Mouse (Mus musculus): ENCODE measurements at regions not wholly inside any gene's neighbourhood (a gene's known extent, or its start where the extent isn't known, plus 50 kb on each side); places are given as distances from the start of the nearest gene placed in this dataset.
A peak's percentile ranks its signal among the peaks of the same experiment; 100 is the strongest.

DNA sequence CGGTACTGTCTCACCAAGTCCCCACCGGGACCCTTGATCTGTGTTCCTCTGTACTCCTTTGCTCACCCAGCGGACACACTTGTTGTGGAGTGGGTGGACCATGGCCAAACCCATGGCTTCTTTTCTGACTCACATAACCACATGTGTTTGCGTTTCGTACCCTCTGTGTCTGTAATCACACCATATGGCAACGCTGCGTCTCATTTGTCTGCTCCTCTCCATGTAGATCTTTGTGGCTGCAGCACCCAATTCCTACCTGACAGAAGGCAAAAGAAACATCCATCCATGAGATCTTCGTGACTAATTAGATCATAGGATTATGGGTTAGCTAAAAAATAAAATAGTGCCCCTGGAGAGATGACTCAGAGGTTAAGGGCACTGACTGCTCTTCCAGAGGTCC, 435.2 kb upstream of the Cd180 start:
- no peak for DNase-seq (ENCODE audit: low spot score)

DNA sequence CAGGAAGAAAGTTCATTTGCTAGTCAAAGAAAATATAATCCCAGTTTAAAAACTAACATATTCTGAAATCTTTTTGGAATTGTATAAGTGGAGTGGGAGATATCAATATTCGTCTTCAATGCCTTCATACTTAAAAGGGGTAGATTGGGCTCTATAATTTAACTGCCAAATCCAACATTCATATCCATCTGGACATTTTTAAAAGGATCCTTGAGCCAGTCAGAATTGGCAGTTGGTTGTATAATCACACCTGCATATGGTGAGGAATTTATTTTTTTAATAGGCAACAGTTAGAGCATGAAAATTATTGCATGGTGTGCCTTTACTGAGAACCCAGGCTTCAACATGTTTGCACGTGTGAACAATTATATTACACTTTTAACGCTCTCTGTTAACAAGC, 419.5 kb upstream of the Cd180 start:
- DNase-seq (ENCODE audit: low spot score), result no peak

DNA sequence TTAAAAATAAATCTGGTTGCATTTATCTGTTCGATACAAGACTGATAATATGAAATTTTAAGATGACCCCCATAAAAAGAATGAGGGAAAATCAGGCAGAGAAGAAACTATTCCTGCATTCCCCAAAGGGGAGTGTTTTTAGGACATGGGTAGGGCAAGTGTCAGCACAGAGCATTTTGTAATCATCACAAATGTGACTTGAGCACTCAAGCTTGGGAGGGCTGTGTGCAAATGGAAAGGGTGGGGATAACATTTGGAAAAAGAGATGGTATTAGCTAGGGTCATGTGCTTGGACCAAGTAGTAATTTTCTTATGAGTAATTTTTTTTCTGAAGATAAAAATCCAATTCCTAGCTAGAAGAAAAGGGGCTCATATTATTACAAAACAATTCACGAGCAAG, 418.1 kb upstream of the Cd180 start:
- peak; percentile 18 for DNase-seq (ENCODE audit: low spot score)

DNA sequence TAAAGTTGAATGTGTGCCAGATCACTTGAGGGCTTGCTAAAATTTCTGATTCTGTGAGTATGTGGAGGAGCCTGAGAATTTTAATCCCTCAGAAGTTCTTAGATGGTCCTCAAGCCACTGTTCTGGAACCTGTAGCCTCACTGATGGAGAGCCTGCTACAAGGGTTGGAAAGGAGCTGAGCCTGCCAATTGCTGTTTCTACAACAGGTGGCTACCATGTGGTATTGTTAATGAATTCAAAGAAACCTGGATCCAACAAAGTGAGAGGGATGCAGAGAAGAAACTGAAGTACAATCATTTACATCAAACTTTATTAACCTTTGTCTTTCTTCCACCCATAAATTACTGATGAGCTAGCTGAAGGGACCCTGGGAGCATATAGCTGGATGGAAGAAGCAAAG, 416.5 kb upstream of the Cd180 start:
- DNase-seq (ENCODE audit: low spot score), result peak; percentile 2

DNA sequence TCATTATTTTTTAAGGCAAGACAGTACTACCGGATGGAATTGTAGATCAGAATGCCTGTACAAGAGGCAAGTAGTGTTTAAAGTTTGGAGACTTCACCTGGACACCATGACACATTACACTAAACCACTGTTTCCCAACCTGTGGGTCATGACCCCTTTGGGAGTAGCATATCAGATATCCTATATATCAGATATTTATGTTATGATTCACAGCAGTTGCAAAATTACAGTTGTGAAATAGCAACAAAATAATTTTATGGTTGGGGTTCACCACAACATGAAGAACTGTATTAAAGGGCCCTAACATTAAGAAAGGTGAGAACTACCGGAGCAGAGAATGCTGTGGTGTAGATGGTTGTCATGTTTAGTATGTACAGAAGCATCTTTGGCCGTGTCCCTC, 413.2 kb upstream of the Cd180 start:
- DNase-seq (ENCODE audit: low spot score), result no peak

DNA sequence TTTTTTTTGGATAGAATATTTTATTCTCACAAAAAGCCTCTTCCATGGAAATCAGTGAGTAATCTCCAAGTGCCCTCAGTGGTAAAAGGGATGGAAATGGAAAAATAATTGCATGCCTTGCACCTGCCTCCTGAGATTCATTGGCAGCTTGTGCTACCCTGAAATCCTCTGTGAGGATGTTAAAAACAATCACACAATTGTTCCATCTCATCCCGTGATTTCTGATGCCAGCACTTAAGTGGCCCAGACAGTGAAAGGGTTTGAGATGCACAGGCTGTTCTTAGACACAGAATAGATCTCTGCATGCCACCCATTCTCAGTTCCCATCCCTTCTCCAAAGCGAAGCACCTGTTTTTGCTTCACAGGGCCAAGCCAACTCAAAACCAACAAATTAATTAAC, 398.9 kb upstream of the Cd180 start:
- no peak for DNase-seq (ENCODE audit: low spot score)

DNA sequence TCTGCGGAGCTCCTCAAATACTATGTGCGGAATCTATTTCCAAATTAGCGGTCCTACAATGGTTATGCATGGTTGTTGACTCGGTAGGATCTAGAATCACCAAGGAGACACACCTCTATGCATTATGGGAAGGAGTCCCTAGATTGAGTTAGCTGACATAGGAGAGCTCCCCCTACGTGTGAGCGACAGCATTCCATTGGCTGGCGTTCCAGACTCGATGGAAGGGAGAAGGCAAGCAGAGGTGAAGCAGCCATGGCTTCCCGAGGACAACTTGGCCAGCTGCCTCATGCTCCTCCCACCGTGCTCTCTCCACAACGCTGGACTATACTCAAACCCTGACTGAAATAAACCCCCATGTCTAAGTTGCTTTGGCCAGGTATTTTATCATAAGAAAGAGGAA, 398.3 kb upstream of the Cd180 start:
- DNase-seq (ENCODE audit: low spot score), result no peak

DNA sequence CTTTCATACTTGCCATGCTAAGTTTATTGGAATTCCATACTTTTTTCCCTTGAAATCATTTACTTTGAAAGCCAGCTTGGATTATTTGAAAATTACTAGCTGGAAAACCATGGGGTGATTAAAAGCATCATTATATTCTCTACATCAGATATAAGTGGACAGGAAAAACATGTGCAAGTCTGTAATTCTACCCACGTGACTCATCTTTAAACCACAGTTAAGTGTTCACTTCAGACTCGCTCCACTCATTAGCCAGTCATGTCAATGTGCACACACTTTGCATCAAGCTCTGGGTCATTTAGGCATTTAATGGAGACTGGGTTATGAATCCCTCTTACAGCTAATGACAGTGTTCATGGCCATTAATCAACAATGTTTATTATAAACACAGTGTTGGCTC, 385.4 kb upstream of the Cd180 start:
- no peak for DNase-seq (ENCODE audit: low spot score)

DNA sequence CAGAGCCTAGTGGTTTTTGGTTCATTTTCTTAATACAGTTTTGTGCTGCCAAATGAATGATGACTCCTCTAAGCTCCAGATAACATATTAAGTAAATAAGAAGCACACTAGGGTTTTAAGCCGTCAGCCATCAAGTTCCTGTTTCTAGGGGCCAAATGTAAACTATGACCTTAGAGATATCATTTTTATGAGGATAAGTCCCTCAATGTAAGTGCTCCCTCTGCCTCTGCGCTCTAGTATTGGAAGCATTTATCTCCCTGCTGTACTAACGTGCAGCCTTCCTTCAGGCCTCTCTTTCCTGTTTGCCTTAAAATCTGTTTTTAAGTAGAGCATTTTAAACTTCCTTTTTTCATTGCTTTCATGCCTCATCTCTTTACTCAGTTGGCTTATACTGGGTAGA, 381.3 kb upstream of the Cd180 start:
- DNase-seq (ENCODE audit: low spot score), result no peak

DNA sequence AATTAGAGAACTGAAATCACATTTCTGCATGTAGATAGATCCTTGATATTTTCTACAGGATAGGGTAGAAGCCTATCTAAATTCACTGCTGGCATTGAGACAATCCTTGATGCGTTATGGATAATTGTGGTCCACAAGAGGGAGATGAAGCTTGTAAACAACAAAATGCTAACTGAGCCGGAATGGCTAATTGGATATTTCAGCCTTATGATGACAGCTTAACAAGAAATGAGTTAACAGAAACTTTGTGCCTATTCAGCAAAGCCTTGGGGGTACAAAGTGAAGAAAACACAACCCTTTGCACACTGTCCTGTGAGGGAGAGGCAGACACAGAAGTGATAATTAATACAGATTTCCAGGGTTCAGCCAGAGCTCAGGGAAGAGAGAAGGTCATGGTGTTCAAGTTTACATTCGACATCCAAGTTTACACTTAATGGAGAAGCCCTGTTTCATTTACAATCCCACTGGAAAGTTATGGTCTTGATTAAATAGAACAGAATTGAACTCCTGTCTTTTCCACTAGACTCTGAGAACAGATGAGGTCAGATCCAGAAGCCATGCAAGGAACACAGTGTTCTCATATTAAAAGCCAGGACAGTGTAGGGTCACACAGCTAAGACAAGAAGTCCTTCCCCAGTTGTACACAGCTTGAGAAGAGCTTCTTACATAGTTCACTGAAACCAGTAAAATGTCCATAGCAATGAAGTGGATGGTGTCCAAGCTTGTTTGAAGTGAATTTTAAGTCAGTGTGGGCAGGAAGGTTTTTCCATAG, 377.3 kb upstream of the Cd180 start:
- no peak for DNase-seq (ENCODE audit: low spot score)

DNA sequence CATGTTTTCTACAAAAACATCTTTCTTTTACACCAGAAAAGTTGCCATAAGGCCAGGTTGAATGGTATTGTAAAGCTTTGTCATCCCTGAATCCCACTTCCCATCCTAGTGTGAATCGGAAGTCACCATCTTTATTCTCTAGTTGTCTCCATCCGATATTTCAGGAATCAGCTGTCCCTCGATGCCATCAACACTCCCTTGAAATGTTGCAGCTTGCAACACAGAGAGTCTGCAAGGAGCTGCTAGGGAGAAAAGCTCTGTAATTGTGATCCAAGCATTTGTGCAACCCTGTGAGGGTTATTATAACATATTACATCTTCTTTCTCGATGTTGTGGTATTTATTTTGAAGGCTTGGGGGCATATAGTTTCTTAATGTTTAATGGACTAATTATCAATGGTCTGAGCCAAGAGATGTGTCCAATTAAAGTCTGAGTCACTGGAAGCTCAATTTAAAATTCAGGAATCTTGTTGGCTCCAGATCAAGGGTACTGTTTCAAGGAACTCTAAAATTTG, 374.4 kb upstream of the Cd180 start:
- DNase-seq (ENCODE audit: low spot score), result no peak

DNA sequence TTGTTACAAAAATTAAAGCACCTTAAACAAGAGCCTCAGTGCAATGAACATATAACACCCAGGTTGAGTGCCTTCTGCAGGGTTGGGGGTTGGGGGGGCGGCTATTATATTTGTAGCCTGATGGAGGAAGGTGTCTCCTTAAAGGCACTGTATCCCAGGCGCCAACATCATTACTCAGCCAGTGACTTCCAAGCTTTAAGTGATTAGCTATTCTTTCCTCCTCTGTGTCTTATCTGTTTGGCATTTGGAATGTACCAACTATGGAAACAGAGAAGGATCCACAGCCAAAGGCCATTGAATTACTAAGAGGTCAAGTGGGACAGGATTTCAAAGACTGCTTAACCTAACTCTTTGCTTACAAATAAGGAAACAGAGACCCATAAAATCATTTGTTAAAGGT, 373.9 kb upstream of the Cd180 start:
- no peak for DNase-seq (ENCODE audit: low spot score)

DNA sequence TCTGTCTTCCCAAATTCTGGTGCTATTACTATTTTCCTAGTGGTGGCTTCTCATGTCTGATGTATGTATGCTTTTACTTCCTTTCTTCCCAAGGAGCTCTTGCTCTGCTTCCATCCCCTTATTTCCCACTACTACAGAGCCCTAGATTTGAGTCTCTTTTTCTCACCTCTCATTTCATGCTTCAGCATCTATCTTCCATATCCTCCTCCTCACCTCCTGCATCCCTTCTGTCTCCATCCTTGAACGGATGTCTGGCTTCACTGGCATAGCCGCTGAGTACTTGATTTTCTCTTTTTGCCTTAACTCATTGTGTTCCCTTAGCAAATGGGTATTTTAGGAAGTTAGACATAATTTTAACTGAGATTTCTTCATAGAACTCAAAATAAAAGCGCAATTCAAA, 369.5 kb upstream of the Cd180 start:
- no peak for DNase-seq (ENCODE audit: low spot score)

DNA sequence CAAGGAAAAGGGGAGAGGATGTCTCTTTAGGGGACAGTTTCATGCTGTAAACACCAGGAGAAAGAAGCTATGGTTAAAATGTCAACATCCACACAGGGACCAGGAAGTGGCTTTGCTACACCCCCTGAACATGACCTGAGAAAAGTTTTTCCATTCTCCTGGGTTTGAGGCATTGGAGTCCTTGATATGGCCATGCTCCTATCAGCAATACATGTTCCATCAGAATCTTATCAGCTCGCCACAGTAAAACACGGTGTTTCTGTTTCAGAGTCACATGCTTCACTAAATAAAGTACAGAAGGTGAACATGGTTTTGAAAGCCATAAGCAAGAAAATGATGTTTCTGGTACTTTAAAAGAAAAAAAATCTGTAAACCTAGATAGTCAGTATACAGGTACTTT, 367.4 kb upstream of the Cd180 start:
- DNase-seq (ENCODE audit: low spot score), result no peak

DNA sequence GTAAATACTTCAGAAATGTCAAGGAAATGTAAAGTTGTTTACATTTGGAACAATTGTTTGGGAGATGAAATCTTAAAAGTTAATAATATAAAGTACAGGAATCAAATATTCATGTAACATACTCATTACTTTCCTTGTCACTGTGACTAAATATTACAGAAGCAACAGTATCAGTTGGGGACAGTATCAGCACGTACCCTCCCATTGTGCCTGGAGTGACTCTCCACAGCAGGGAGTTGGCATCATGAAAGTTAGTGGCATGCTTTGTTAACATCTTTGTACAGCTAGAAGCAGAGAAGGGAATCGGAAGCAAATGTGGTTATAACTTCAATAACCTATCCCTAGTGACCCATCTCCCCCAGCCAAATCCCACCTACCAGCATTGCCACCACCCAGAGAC, 366.8 kb upstream of the Cd180 start:
- DNase-seq (ENCODE audit: low spot score), result no peak

DNA sequence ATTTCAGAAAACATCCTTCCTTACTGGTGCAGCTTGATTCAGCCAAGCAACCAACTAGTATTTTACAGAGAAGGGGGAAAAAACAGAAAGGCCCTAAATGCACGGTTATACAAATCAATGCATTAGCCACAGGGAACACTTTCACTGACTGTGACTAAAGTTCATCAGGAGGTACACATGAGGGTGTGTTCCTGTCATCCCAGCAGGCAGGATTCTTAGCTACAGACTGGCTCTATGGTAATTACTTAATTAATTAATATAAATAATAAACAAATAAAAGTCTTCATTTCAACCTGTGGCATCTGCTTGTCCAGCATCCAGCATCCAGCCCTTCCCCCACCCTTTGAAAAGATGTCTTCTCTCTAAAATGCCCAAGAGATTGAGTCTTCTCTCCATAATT, 359.7 kb upstream of the Cd180 start:
- DNase-seq (ENCODE audit: low spot score), result no peak

DNA sequence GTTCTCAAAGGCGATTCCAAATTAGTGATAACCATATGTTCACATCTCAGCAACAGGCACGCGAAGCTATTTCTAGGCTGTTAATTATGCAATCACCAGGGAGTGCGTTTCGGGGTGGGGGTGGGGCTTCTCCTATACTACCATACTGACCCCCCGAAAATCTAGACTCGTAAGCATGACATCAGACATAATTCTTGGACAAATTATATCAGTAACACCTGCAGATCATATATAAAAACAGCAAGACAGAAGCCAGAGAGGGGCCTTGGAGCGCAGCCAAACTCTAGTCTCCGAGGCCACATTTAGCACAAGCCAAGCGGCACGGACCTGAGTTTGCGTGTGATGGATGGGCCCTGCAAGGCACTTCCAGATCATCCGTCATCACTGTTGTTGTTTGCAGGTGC, 359.2 kb upstream of the Cd180 start:
- DNase-seq (ENCODE audit: low spot score), result no peak

DNA sequence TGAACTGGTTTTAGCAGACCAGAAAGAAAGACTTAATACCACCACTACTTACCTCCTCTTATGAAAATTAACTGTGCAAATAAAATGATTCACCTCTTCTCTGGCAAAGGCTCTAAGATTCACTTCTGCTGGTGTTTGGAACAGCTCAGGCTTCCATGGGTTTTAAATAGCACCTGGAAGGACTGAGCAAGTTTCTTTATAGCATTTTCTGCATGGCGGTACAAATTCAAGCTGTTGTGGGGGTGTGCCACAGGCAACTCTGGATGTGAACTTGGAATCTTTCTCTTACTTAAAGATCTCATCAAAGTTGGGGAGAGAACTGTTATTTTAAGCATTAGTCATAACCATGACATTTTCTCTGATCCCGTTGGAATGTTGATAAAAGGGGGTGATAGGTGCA, 350.1 kb upstream of the Cd180 start:
- no peak for DNase-seq (ENCODE audit: low spot score)

DNA sequence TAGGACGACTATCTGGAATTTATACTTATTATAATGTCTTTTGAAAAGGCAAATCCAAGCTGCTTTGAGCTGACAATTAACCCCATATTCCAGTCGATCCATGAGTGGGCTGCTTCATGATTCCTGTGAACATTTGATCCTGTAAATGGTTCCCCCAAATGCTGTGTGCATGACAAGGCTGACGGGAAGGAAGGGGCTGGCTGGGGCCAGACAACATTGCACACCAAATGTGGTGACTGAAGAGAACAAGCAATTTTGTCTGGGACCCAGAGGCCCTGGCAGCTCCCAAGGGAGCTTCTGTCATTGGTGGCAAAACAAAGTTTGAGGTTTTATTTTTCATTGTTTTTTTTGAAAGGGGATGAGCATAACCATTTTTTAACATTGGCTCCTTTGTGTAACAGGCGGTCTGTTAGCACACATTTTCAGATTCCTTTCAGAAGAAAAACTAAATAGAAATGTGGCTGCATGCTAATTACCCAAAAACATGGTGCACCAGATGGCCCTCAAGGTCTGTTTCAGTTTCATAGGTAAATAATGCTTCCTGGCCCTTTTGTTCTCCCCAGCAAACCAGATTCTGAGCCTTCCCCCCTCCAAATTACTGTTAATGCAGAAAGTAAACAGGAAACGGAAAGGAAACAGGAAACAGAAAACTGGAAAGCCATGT, 348.6 kb upstream of the Cd180 start:
- DNase-seq (ENCODE audit: low spot score), result no peak

DNA sequence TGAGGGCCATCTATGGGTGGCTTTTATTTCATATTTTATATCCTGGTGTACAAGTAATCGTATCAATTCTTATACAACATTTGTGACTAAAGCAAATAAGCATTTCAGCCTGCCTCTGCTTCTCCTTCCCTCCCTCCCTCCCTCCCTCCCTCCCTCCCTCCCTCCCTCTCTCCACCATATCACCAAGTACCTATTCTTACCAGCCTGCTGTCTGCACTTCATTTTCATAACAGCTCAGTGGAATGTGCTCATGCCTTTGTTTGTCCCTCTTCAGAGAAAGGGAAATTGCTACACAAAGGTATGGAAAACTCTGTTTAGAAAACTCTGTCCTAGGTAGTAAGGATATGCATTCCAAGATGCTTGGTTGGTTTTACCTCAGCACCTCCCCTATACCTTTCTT, 343.9 kb upstream of the Cd180 start:
- no peak for DNase-seq (ENCODE audit: low spot score)

DNA sequence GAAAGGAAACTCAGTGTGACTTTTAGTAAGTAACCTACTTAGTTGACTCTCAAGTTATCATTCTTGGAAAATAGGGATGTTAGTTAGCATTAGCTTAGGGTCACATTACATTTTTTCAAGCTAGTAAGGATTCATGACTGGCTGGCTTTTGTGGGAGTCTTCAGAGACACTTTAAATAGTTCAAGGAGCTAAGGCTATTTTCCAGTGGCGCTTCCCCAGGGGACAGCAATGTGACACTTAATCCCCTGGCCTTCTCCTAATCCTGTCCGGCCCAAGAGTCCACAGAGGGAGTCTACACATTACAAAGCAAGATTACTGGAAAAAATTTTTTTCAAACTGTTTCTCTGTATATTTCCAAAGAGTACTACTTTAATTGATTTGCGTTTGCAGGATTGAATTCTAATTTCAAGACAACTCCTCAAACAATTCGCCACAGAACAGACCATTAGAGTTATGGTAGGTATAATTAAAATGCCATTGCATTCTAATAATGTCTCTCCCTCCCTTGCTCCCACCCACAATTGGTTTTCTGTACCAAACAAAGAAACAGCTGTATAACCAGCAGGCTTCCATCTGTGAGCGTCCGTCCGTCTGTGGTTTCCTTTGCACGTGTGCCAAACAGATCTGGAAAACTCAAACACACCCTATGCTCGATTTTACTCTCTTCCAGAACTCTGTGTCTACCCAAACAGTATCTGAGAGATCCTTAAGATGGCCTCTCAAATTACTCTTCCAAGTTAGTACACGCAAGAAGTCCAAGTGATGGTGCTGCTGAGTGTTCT, 341.1 kb upstream of the Cd180 start:
- DNase-seq (ENCODE audit: low spot score), result no peak

DNA sequence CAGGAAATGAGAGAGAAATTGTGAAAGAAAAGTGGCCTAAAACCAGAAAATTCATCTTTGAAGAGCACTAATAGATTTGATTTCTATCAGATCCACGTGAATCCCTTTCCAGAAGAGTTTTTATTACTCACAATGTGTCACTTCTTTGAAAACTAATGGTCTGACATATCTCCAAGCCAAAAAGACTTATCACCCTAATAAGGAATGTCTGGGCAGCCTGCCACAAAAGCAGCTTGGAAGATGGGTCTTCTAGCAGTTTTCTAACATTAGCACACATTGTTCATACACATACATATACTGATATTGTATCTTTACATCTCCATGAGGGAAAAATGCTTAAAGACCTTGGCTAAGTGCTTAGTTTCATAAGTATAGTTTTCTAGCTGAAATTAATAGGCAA, 337.8 kb upstream of the Cd180 start:
- peak; percentile 3 for DNase-seq (ENCODE audit: low spot score)

DNA sequence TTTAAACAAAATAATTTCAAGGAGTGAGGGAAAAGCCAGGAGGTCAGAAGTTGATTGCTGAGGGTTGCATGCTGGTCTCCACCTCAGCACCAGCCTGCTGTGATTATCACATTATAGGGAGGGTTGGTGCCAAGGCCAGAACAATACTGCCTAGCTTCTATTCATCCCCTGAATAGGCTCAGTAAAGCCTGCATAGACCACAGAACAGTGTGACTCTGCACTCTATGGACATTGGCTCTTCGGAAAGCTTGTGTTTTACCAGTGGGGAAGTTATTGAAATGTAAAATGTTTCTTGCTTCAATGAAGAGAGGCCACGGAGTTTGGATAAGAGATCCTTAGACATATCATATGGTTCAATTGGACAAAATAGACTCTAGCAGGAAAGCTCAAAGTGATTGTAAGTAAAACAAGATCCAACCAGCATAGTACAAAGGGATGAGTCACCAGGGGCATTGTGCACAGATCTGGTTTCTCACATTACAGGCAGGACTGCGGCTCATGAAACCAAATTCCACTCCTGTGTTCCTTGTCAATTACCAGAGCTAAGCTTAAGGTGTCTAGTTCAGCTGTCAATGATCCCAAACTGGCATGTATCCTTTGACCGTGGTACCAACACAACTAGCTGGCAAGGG, 320.8 kb upstream of the Cd180 start:
- no peak for DNase-seq (ENCODE audit: low spot score)
